Mouse (Mus musculus) olfactory bulb, adult 2 months (tissue): ENCODE measurements around the gene Foxj2.

Source experiments
- CTCF ChIP-seq: fragments of 200-500 bp; IDR thresholded peaks from 2 replicates; pipeline ENCODE4 v1.5.1; 2012; ENCODE audit warnings: low read depth, mild to moderate bottlenecking, low read length, moderate library complexity; ENCODE audit not compliant: insufficient read depth
- POLR2A ChIP-seq: fragments of 200-500 bp; IDR thresholded peaks from 2 replicates; pipeline ENCODE4 v1.6.1; 2012; ENCODE audit warnings: mild to moderate bottlenecking, low read depth, low read length, moderate library complexity; ENCODE audit not compliant: insufficient read depth

GRCm38 (mm10) chr6:122811771-122812600 is 7.7 kb upstream of the Foxj2 start:
- TF ChIP-seq CTCF (no peak), POLR2A (no peak)
